Mouse (Mus musculus) cortical plate, adult 2 months (tissue): ENCODE measurements at regions not wholly inside any gene's neighbourhood (a gene's known extent, or its start where the extent isn't known, plus 50 kb on each side); places are given as distances from the start of the nearest gene placed in this dataset.

Experiments used
- CTCF ChIP-seq: fragments of 200-500 bp; IDR thresholded peaks from 2 replicates; pipeline ENCODE4 v1.5.1; 2011; ENCODE audit warnings: mild to moderate bottlenecking, control low read depth, low read length; ENCODE audit not compliant: insufficient read depth; ENCODE audit errors: extremely low read depth
- POLR2A ChIP-seq: fragments of 200-500 bp; IDR thresholded peaks from 2 replicates; pipeline ENCODE4 v1.6.1; 2011; ENCODE audit warnings: mild to moderate bottlenecking, low read length, control low read depth; ENCODE audit not compliant: insufficient read depth; ENCODE audit errors: extremely low read depth

GRCm38 (mm10) chr16:39445740-39446139, 538.4 kb upstream of the Lsamp start:
- TF ChIP-seq POLR2A (no peak), CTCF (no peak)
